Mouse (Mus musculus): Measurements from ENCODE around the gene Prl4a1.

DNA sequence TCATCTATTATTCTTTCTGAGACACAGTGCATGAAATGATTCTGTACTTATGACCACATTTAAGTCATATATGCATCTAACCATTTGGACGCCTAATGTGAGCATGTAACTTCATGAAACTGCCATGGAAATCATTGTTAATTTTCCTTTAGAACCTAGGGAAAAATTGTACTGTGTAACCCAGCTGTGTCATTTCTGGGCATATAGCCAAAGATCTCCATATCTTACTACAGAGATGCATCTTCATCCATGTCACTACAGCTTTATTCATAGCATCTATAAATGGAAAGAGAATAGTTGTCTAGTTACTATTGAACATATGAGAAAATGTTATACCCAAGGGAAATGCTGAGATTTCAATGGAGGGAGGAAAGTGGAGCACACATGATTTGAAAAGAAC is 43.1 kb upstream of the Prl4a1 start:
- TF ChIP-seq CTCF (conservative IDR thresholded peaks at IDR 0.05; ENCODE audit: low read length) (no peak), NANOG (IDR thresholded peaks at IDR 0.05; ENCODE audit: borderline replicate concordance, low read length) (no peak)

All from E14TG2a.4 (cell line).